Mouse (Mus musculus) gastrocnemius, adult 8-10 months (tissue): ENCODE results near the gene Mfsd14b. TPM values are rescaled to one million over a fixed set of nuclear protein-coding genes. Genes with fewer than 3 reads are reported as not detected.

Source experiments
- DNase-seq, 2 experiments: peaks; one replicate each; pipeline ENCODE4 v3.0.0; 2022; ENCODE audit warnings: low spot score in 2 of 2
- total RNA-seq, 4 experiments: library from RNA; stranded (reverse); gene quantifications; 2 replicates each; pipeline ENCODE4 v1.2.4; 2022

The Mfsd14b gene
- 1 to 10 TPM; 6.2 to 7.8 (median 6.6) TPM for total RNA-seq

DNA sequence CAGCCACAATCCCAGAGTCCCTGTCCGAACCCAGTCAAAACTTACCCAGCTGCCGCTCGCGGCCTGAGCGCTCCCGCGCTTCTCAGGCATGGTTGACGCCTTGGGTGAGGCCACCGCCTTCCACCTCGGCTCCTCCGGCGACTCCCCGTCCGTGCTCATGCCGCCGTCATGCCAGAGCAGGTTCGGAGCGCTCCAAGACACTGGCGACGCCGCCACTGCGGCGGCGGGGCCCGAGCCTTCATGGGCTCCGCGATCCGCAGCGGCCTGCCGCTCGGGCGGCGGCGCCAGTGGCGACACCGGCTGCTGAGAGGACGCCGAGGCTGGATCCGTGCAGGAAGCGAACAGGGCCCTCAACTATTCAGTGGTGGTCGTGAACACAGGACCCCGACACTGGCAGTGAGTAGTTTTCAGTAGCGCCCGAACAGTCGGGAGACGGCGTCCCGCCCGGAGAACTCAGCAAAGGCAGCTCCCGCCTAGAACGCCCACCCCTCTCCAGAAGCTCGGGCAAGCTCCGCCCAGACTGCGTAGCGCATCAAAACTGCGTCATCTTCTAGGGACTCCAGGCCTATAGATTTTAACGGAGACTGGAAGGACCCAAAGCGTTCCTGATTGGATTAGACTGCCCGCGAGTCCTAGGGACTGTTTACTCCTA, at the start of gene Mfsd14b:
Gene Mfsd14b, minus strand, starts transcription at position 517 of the 652 bp plus-strand sequence.
- peak; percentile 62 to 69 for DNase-seq

DNA sequence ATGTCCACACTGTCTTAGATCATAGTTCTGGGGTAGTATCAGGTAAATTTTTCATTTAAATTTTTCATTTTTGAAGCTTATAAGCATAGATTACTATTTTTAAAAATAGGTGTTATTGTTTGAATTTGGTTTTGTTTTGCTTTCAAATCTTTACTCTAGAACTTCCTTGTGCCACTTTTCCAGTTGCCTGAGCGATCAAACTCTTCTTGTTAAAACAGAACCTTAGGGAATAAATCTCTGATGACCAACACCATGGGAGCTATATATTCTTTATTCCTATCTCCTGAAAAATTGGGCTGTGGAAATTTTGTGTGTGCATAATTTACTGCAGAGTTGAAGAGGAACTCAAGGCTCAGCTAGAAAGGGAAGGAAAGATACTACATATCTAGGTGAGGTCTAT, 37.2 kb upstream of the Mfsd14b start, which contains the start of gene Olfr466:
Gene Olfr466, plus strand, starts transcription at position 301 of the 400 bp plus-strand sequence.
- DNase-seq: no peak

DNA sequence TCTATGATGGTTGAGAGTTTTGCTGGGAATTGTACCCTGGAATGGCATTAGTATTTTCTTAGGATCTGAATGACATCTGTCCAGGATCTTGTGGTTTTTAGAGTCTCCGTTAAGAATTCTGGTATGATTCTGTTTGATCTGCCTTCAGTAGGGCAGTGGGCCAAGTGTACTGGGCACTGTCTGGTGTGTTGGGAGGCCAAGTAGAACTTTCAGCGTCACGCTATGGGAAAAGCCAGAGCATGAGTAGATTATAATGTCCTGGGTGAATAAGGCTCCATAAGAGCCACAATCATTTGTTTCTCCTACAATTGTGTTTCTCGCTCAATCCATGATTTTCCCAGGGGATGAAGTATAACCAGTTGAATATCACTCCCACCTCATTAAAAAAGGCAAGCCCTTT, 25.0 kb upstream of the Mfsd14b start, which contains the start of gene Olfr465-ps1:
Gene Olfr465-ps1, plus strand, starts transcription at position 301 of the 400 bp plus-strand sequence.
- no peak for DNase-seq

DNA sequence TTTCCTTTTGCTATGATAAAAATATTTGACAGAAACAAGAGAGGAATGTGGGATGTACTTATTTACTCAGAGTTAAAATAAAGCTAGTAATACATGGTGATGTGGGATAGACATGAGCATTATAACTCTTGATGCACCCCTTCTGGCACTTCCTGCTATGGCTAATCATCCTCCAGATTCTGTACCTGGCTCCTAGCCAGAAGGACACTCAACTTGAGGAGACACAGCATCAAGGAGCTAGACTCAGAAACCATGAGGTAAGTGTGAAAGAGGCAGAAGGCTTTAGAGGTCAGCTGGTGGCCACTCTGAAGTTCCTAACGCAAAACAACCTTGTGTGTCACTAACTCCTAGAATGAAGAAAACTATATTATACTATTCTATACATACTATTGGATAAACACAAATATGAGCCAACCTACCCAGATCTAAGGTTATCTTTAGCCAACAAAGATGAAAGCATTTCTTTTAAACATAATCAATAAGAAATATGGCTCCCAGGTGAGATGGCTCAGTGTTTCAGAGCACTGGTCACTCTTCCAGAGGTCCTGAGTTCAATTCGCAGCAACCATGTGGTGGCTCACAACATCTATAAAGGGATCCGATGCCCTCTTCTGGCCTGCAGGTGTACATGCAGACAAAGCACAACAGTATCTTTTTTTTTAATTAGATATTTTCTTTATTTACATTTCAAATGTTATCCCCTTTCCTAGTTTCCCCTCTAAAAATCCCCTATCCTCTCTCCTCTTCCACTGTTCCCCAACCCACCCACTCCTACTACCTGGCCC, 14.5 kb upstream of the Mfsd14b start:
- DNase-seq: no peak

DNA sequence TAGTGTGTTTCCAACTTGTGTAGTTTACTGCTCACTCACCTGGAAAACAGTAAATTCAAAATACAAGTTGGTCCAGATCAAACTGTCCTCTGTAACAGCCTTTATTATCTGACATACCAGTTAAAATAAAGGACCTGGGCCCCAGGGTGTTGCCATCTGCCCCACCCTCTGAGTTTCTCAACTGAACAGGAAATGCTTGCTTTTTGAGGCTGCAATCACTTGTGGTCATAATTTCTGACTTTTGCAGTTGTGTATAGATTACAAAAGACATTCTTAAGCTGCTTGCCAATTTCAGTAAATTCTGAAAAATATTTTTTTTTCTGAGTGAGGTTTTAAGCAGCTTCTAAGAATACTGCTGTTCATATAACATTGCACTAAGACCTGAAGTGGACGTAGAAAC, 9.3 kb upstream of the Mfsd14b start:
- DNase-seq: no peak

DNA sequence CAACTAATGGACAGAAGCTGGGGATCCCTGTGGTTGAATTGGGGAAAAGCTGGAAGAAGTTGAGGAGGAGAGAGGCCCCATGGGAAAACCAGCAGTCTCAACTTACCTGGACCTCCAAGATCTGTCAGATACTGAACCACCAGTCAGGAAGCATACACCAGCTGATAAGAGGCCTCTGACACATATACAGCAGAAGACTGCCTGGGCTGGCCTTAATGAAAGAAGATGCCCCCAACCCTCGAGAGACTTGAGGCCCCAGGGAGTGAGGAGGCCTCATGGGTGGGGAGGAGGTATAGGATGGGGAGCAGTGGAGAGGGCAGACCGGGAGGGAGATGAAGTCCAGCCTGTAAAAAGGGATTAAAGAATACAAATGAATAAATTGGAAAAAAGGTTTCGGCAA, 8.2 kb upstream of the Mfsd14b start:
- DNase-seq: no peak

DNA sequence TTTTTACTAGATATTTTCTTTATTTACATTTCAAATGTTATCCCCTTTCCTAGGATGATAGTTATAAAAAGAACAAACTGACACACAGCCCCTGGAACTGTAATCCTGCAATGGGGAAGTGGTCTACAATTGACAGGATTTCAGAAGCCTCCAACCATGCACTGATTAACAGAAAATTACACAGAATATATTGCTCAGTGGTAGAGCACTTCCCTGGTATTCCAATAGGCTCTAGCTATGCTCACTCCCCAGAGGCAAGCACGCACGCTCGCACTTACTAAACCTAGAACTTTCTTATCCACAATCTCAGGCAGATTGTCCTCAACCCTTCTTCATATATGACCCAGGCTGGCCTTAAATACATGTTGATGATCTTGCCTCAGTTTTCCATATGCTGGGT, 464 bp upstream of the Mfsd14b start:
- DNase-seq: no peak

DNA sequence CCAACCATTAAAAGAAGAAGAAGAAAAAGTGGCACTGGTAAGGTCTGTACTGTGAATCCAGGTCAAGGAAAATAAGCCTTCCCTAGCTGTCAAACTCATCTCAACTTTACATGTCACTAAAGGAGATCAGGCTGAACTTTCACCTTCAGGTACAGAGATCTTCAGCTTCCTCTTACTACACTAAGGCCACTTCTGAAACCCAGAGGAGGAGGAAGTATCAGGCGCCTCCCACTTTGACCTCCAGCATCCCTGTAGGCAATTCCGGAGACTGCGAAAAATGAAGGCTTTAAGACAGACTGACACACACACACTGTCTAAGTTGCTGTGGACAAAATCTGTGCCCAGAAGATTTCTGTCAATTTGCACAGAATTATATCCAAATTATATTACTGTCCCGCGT, 814 bp downstream of the Mfsd14b start:
- DNase-seq: no peak

DNA sequence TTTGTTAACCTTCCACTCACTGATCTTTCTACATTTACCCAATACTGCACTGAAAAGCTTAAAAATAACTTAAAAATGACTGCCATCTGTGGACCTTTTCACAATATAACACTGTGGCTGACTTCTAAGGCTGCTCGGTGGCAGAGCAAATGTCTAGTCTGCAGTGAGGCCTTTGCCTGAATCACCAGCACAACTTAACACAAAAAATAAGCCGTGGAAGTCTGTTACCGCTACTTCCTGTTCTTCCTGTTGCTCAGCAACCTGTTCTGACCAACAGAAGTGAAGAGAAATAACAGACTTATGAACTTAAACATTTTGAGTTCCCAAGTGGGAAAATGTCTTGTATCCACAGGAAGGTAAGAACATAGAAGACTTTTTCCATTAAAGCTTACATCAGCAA, 11.5 kb downstream of the Mfsd14b start:
- no peak for DNase-seq

DNA sequence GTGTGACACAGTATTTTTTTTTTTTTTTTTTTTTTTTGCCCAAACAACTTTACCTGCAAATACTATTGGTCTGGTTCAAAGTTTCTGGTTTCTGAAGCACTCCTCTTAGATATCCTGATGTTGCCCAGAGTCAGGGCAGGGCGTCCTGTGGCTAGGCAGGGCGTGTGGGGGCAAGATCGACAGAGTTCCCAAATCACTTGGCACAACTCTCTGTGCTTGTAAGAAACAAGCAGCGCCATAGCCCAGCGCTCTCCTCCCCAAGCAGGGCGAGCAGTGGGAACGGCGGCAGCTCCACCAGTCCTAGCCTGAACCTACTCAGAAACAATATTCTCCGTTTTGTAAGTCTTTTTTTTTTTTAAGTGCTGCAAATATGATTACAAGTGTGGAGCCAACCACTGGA, 12.1 kb downstream of the Mfsd14b start:
- no peak for DNase-seq

DNA sequence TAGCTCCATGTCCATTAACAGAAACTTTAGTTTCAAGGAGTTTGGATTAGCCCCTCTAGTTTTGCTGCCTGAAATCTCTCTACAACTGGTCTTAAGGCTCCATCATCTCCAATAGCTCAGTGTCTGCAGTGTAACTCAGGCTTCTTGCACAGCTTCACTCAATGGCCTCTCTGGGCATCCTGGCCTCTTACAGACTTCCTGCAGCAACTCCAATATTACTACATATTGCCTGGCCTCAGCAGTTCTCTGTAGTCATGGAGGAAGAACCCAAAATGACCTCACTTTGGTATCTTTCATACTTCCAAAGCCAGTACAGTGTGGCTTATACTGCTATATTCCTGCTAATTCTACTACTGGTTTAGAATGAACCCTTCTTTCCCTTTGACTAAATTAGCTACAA, 15.8 kb downstream of the Mfsd14b start:
- no peak for DNase-seq

DNA sequence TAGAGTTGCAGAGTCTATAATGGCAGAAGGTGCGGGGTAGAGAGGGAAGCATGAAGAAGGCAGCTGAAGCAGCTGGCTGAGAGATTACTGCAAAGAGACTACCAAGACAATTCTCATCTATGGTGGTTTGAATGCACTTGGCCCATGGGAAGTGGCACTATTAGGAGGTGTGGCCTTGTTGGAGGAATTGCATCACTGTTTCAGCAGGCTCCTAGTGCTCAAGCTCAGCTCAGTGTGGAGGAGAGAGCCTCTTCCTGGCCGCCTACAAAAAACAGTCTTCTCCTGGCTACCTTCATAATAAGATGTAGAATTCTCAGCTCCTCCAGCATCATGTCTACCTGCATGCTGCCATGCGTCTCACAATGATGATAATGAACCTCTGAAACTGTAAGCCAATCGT, 16.9 kb downstream of the Mfsd14b start:
- DNase-seq: no peak

DNA sequence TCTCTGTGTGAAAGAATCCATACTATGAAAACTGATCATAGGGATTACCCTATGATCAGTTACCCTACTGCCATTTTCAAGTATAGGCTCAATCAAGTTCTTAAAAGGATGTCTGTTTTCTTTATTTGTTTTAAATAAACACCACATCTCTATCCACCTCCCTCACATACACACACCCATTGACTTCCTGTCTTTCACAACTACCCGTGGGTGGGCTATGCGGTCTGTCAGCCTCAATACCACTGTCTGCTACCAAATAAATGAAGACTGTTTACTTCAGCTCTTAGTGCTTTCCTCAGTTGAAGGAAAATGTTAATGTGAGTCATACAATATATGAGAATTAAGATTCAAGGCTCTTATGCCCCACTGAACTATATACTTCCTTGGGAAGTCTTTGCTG, 42.8 kb downstream of the Mfsd14b start:
- no peak for DNase-seq

DNA sequence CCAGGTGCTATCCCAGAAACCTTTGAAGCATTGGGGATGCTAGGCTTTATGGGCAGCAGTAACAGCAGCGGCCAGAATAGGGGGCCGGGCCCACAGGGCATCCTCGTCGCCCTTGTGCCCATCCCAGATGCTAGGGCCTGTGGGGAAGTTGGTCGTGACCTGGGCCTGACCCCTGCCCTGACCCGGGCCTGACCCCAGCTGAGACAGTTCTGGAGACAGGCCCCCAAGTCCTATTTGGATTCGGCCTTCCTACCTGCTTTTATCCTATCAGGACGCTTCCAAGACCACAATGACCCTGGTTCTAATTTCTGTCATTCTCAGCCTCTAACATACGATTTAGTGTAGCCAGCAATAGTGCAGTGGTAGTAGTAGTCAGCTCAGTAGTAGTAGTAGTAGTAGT, 60.1 kb downstream of the Mfsd14b start, which contains the start of gene Prss47:
Gene Prss47, minus strand, starts transcription at position 101 of the 400 bp plus-strand sequence.
- DNase-seq: no peak

DNA sequence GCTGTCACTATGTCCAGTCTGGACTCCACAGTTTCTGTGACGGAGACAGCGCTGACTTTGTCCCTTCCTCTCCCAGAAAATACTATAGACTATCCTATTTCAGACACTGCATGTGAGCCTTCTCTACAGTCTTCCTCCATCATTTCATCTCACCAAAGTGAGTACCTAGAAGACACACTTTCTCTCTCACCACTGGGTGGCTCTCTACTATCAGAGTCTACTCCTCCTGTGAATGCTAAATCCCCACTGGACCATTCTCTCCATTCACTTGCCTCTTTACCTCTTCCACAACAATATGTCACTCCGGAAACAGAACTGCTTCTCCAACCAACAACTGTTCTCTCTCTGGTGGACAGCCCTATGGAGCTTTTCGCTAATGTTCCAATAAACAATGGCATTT, 77.7 kb downstream of the Mfsd14b start:
- no peak for DNase-seq

DNA sequence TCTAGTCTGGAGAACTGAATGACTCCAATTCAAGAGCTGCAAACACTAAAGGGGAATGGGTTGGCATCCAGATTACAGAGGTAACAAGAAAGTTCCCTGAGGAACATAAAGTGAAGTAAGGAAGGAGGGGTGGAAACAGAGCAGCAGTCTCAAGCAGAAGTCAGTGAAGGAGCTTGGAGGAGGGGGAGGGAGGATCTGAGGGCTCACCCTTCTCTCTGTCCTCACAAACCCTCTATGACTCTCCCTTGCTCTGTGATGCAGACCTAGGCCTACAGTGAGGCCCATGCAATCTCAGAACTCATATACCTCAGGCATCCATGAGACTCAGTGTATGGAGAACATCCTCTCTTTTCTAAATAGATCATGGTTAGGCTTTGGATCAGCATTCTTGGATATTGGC, 80.0 kb downstream of the Mfsd14b start, which contains the start of gene Spata31d1c:
Gene Spata31d1c, plus strand, starts transcription at position 301 of the 400 bp plus-strand sequence.
- no peak for DNase-seq

Other genes starting within 250 kb of the Mfsd14b start
- under 1 TPM in 1 of 4 experiments, not detected in 3; 0.05 TPM for gene Cntnap3, start 209.0 kb downstream of the Mfsd14b start, total RNA-seq
- not detected for gene Spata31, start 195.6 kb downstream of the Mfsd14b start, total RNA-seq
- not detected for gene Spata31d1c, start 79.9 kb downstream of the Mfsd14b start, total RNA-seq
- gene Prss47, start 60.2 kb downstream of the Mfsd14b start, total RNA-seq: not detected
- gene Olfr465-ps1, start 25.1 kb upstream of the Mfsd14b start, total RNA-seq: not detected
- gene Olfr466, start 37.3 kb upstream of the Mfsd14b start, total RNA-seq: not detected
- gene Nlrp4f, start 93.0 kb upstream of the Mfsd14b start, total RNA-seq: not detected
- not detected for gene Gm10775, start 146.6 kb upstream of the Mfsd14b start, total RNA-seq
- gene Zfp369, start 165.8 kb upstream of the Mfsd14b start, total RNA-seq: 10 to 100 TPM in 3 of 4 experiments, 1 to 10 TPM in 1; 9.9 to 12.9 (median 11.1) TPM